Mouse (Mus musculus) Muller cell, postnatal 12 days (primary cell): ENCODE results near the gene Ciita.

ENCODE experiments used
- DNase-seq: peaks from one replicate; pipeline ENCODE4 v3.0.0-alpha.2; 2015; ENCODE audit errors: inconsistent ontology term

Gene Ciita

GRCm38 (mm10) chr16:10515953-10516572, 36.2 kb downstream of the Ciita start:
- DNase-seq = no peak

DNA sequence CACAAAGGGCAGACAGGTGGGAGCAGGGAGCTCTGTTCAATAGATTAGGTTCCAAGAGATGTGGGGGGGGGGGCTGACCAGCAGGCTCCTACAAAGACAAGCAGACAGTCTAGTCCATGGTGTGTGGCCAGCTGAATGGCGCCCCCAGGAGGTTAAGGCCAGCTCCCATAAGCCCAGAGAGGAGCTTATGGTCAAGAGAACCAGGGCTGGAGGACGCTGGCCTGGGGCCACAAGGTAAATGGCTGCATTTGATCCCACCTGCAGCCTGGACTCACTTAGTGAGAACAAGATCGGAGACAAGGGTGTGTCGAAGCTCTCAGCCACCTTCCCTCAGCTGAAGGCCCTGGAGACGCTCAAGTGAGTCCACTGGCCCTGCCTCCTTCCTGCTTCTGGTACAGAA, 38.2 kb downstream of the Ciita start:
- DNase-seq = no peak

DNA sequence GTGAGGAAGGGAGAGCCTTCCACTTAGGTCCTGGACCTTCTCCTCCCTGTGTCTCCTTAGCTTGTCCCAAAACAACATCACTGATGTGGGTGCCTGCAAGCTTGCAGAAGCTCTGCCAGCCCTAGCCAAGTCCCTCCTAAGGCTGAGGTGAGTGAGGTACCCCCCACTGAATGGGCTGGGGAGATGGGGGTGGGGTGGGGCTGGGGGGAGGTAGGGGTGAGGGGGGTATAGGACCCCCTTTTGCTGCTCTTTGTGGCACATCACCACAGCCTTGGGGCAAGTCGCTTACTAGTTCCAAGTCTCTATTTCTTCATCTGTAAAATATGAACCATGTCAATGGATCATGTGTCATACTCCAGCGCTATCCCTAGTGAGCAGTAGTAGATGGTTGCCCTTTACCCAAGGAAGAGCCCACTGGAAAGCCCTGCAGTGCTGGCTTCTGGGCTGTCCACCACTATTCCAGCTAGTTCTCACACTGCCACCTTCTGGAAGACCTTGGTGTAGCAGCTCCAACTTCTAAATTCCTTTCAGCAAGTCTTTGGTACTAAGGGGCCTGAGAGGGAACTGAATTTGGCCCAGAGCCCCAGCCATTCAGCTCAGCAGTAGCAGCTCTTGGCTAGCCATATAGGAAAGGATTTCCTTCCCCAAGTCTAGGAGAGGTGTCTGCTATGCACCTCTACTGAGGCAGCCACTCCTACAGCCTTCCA, 41.2 kb downstream of the Ciita start:
- peak; percentile 71 for DNase-seq

DNA sequence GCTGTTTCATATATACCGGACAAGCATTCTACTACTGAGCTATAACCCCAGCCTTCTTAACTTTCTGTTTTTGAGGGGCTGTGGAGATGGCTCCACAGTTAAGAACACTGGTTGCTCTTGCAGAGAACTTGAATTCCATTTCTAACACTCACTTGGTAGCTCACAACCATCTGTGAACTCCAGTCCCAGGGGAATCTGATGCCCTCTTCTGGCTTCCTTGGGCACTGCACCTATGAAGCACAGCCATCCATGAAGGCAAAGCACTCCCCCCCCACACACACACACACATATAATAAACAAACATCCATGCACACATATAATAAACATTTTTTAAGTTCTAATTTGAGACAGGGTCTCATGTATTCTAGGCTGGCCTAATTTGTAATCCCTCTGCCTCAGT, 43.0 kb downstream of the Ciita start:
- DNase-seq = no peak

- no peak for DNase-seq
Measured at GRCm38 (mm10) chr16:10523650-10524049, 43.8 kb downstream of the Ciita start.

- no peak for DNase-seq
Measured at GRCm38 (mm10) chr16:10524866-10525609, 45.2 kb downstream of the Ciita start.

DNA sequence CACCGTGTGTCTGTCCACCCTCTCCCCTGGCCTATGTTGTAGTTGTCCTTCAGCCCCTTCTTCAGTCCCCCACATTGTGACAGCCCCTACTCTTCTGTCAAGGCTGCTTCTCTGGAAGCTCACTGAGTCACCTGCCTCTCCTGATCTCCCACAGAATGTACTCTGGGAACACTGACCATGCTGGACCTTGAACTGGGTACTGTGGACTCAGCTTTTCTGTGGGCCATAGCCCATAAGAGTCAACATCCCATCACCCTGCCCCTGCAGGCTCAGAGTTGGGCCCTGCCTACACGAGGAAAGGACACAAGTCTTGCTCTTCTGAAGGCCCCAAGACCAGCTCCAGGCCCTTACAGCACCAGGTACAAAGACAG, 45.7 kb downstream of the Ciita start:
- no peak for DNase-seq

- no peak for DNase-seq
Measured at GRCm38 (mm10) chr16:10527046-10527644, 47.3 kb downstream of the Ciita start.

DNA sequence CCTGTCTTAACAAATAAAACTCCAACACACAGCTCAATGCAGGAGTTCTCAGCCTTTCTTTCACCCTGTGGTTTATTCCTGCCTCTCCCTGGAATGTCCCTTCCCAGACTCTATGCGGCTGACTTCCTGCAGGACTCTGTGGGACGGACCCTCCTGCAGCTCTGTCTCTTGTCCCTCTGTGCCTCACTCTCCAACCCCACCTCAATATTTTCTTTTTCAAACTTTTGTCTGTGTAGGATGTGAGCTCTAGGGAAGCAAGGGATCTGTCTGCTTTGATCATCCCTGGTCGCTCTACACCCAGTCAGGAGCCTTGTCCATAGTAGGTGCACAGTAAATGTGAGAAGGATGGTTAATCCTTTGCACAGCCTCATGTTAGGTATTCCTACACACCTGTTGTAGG, 48.5 kb downstream of the Ciita start:
- DNase-seq = no peak

- no peak for DNase-seq
Measured at GRCm38 (mm10) chr16:10530179-10530578, 50.3 kb downstream of the Ciita start.

- DNase-seq = no peak
Measured at GRCm38 (mm10) chr16:10533781-10534180, 53.9 kb downstream of the Ciita start.

GRCm38 (mm10) chr16:10534567-10534966, 54.7 kb downstream of the Ciita start:
- no peak for DNase-seq

- no peak for DNase-seq
Measured at GRCm38 (mm10) chr16:10536323-10536722, 56.5 kb downstream of the Ciita start.

DNA sequence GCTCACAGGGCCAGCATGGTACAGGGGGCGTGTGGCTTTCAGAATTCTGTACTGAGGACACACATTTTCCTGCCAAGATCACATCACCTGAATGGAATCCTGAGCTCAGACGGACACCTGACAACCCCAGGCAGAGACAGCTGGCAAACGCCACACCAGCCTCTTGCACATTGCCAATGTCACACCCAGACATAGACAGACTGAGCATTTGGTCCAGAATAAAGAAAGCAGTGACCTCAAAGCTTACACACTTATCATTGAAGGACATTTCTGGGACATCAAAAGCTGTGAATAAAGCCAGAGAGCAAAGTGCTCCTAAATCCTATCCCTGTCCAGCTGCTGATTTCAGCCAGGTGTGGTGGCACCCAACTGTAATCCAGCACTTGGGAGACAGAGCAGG, 57.1 kb downstream of the Ciita start:
- DNase-seq = no peak

- no peak for DNase-seq
Measured at GRCm38 (mm10) chr16:10540763-10541597, 61.1 kb downstream of the Ciita start.

GRCm38 (mm10) chr16:10541598-10541930, 61.7 kb downstream of the Ciita start:
- DNase-seq = no peak

DNA sequence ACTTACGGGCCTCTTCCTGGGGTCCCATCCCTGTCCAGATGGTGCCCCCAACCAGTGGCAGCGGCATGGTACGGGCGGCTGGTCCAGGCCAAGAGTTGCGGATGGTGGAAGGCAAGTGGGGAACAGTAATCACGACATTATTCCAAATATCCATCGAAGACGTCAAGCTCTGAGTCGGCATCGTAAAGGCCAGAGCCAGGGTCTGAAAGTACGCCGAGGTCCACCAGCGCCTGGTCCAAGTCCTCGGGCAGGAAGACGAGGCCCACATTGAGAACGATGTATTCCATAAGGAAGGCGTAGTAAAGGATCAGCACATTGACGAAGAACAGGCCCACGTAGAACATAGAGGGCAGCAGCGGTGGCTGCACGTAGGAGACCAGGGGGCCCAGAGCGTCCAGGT, 62.4 kb downstream of the Ciita start:
- no peak for DNase-seq

- DNase-seq = peak; percentile 96
Measured at GRCm38 (mm10) chr16:10542698-10543365, 63.0 kb downstream of the Ciita start, which contains the start of gene Dexi. TSS of gene Dexi (minus strand) at chr16:10543054.

DNA sequence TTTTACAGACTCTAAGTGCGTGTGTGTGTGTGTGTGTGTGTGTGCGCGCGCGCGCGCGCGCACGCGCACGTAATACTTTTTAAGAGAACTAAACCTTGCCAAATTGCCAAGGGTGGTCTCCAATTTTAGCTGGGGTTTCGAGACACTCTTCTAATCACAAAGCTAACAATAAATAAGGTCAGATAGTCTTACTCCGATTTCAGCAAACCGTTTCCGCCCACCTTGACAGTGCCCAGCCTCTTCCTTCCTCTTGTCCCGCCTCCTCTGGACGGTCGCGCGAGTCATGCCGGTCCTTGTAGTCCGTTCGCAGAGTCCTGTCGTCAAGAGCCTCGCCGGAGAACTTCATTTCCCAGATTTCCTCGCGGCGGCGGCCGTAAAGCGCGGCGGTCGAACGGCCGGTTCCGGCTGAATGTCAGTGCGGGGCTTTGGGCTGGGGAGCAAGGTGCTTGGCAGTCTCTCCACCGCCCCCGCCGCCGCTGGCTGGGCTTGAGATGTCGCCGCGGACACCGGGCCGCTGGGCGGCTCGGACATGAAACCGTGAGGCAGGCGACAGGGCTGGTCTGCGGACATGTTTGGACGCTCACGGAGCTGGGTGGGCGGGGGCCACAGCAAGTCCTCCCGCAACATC, 65.2 kb downstream of the Ciita start, which contains the start of gene Clec16a:
TSS of gene Clec16a (plus strand) at position 345 of the 628 bp plus-strand sequence.
- peak; percentile 97 for DNase-seq

- no peak for DNase-seq
Measured at GRCm38 (mm10) chr16:10546865-10547264, 67.0 kb downstream of the Ciita start.

DNA sequence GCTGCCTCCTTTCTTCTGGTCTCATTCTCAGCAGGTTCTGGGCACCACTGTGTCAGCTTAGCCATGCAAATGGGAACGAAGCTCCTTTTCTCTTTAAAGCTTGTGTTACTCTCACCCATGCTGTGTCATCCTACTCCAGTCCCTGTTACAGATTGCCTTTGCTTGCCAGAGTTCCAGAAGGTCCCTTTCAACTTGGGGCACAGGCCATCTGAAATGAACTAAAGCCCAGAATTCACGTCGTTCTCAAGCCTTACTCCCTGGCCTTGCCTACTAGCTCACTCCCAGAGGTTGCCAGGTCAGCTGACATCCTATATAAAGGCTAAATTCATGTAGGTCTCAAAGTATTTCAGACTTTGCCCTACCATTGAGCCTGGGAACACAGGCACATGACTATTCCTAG, 69.1 kb downstream of the Ciita start:
- DNase-seq = no peak
